Mouse (Mus musculus) embryonic facial prominence, embryonic 14.5 days (tissue): ENCODE results near the gene Skap2. TPM values are rescaled to one million over a fixed set of nuclear protein-coding genes. Genes with fewer than 3 reads are reported as not detected.

ENCODE experiments used
- ATAC-seq: fragments of 200-750 bp; cut with Nextera tagmentation; 2 replicates; pipeline ENCODE4 v1.8.0; 2017; ENCODE audit warnings: low read depth, moderate number of reproducible peaks, moderate TSS enrichment
- DNase-seq: peaks from one replicate; pipeline ENCODE4 v3.0.0-alpha.2; 2015; ENCODE audit warnings: low spot score
- H3K27ac ChIP-seq: fragments of 300-500 bp; sonication (generic); replicated peaks from 2 replicates; pipeline ENCODE4 v1.5.1; 2014; ENCODE audit warnings: low read depth, mild to moderate bottlenecking, low read length, moderate library complexity
- H3K27me3 ChIP-seq: fragments of 300-500 bp; sonication (generic); replicated peaks from 2 replicates; pipeline ENCODE4 v1.6.1; 2014; ENCODE audit warnings: low read length; ENCODE audit not compliant: control insufficient read depth, insufficient read depth
- H3K36me3 ChIP-seq: fragments of 300-500 bp; sonication (generic); 2 replicates; pipeline ENCODE4 v1.6.1; 2014; ENCODE audit warnings: low read length, mixed read lengths; ENCODE audit not compliant: control insufficient read depth, insufficient read depth
- H3K4me1 ChIP-seq: fragments of 300-500 bp; sonication (generic); 2 replicates; pipeline ENCODE4 v1.6.1; 2014; ENCODE audit warnings: antibody characterized with exemption, low read length; ENCODE audit not compliant: control insufficient read depth, insufficient read depth
- H3K4me2 ChIP-seq: fragments of 300-500 bp; sonication (generic); 2 replicates; pipeline ENCODE4 v1.6.1; 2014; ENCODE audit warnings: low read depth, mild to moderate bottlenecking, low read length, moderate library complexity, mixed read lengths
- H3K4me3 ChIP-seq: fragments of 300-500 bp; sonication (generic); 2 replicates; pipeline ENCODE4 v1.5.1; 2014; ENCODE audit warnings: low read depth, mild to moderate bottlenecking, low read length
- H3K9ac ChIP-seq: fragments of 300-500 bp; sonication (generic); 2 replicates; pipeline ENCODE4 v1.6.1; 2014; ENCODE audit warnings: low read depth, mild to moderate bottlenecking, low read length, moderate library complexity, mixed read lengths
- H3K9me3 ChIP-seq: fragments of 300-500 bp; sonication (generic); 2 replicates; pipeline ENCODE4 v1.6.1; 2016; ENCODE audit warnings: low read length; ENCODE audit not compliant: control insufficient read depth
- WGBS: fragments of 180-500 bp; shearing (Covaris S2); extraction: QIAGEN DNeasy Blood & Tissue Kit; methylation state at CpG from one replicate; pipeline ENCODE4 v1.1.7; 2014; 5-methylcytosine and 5-hydroxymethylcytosine counted together
- polyA plus RNA-seq: library from polyadenylated mRNA; unstranded; fragments of >200 nt; fragmentation: Nextera tagmentation; extraction: Ambion mirVana; gene quantifications from 2 replicates; pipeline ENCODE4 v1.2.1, GENCODE M21; 2014

The Skap2 gene
- polyA plus RNA-seq, 1 experiment from 2014 or later = 18.9 TPM

DNA sequence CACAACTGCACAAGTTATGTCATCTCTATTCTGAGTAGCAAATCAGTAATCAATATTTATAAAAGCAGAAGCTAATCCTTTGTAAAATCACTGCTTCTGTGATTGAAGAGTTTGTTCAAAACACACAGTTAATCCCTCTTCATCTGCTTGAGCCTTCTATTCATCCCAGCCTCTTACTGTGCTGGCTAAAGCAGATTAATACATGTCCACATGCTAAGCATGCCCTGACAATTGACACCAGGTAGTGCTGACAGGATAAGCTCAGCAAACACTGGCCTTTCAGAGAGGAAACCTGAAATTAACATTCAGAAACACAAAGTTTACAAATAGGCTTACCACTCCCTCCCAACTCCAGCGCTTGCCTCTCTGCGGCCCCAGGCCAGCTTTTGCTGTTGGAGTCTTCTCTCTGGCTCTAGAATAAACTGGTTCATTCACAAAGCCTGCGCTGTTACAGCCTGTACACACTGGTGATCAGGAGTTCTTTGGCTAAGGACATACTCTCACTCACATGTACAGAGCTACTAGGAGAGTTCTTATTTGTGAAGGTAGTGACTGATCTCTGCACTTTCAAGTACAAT lies 79.2 kb downstream of the Skap2 start:
- peak; percentile 27 for DNase-seq
- 0 out of 2 replicates have a peak, but pooled peaks cover 3% of the 10 kb centered on the region for H3K27me3 ChIP-seq
- H3K4me2 ChIP-seq = no peak overlapping the region
- H3K4me3 ChIP-seq = no peak overlapping the region
- H3K4me1 ChIP-seq = no peaks in the 10 kb centered on the region
- H3K36me3 ChIP-seq = no peaks in the 10 kb centered on the region
- ATAC-seq = 0 out of 2 replicates have a peak, but pooled peaks have one; percentile 44
- no peaks in the 10 kb centered on the region for H3K9me3 ChIP-seq
- no peak overlapping the region for H3K27ac ChIP-seq
- H3K9ac ChIP-seq = no peak overlapping the region
- 26% methylated on average over 3 of the region's 3 CpGs for WGBS

- Histone ChIP-seq H3K9me3 (no peaks in the 10 kb centered on the region), H3K9ac (no peak overlapping the region), H3K27me3 (0 out of 2 replicates have a peak, but pooled peaks cover 3% of the 10 kb centered on the region), H3K4me1 (no peaks in the 10 kb centered on the region), H3K4me3 (no peak overlapping the region), H3K27ac (no peak overlapping the region), H3K36me3 (no peaks in the 10 kb centered on the region), H3K4me2 (no peak overlapping the region)
- 64% methylated on average over 3 of the region's 3 CpGs for WGBS
- no peak for DNase-seq
- ATAC-seq = no peak
Measured at GRCm38 (mm10) chr6:51927101-51927500, 85.2 kb downstream of the Skap2 start.

DNA sequence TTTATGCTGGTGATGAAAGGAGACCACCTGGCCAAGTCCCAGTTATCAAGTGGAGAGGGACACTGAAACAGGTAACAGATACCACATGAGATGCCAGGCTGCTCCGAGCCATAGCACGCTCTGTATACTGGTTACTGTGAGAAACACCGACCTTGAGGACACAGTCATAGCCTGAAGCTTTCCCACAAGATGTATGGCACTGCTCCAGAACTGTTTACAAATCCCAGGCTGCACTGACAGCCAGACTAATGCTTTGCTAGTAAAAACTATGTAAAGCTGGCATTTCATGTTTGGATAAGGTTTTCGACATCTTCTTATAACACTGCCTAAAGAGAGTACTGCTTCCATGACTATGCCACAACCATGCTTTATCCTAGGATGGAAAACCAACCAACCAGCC lies 90.5 kb downstream of the Skap2 start:
- H3K27ac ChIP-seq = no peak overlapping the region
- no peaks in the 10 kb centered on the region for H3K36me3 ChIP-seq
- H3K4me1 ChIP-seq = no peaks in the 10 kb centered on the region
- no peak overlapping the region for H3K4me3 ChIP-seq
- 71% methylated on average over 4 of the region's 4 CpGs for WGBS
- H3K4me2 ChIP-seq = no peak overlapping the region
- DNase-seq (no peak), ATAC-seq (no peak)
- H3K27me3 ChIP-seq = 0 out of 2 replicates have a peak, but pooled peaks cover 3% of the 10 kb centered on the region
- no peaks in the 10 kb centered on the region for H3K9me3 ChIP-seq
- H3K9ac ChIP-seq = no peak overlapping the region

DNA sequence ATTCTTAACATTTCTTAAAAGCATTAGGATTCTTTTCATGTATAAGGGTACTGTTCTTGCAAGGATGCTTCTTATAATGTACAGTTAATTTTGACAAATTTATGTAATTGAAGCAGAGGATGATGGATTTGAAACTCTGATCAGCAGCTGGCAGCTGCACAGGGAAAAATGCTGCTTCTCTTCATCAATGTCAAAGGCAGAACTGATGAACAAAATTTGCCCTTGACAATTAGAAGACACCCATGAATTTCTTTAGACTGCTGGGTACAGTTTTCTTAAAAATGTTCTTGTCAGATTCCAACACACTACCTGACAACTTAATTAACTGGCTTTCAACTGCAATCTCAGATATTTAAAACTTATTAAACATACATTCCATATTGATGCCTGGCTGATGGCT lies 103.9 kb downstream of the Skap2 start:
- Histone ChIP-seq H3K27ac (no peak overlapping the region), H3K4me2 (no peak overlapping the region), H3K9me3 (no peaks in the 10 kb centered on the region), H3K4me3 (no peak overlapping the region), H3K27me3 (no peaks in the 10 kb centered on the region), H3K9ac (no peak overlapping the region), H3K4me1 (peaks cover 15% of the 10 kb centered on the region), H3K36me3 (no peaks in the 10 kb centered on the region)
- ATAC-seq (no peak), DNase-seq (no peak)

GRCm38 (mm10) chr6:51905659-51906058 lies 106.7 kb downstream of the Skap2 start:
- Histone ChIP-seq H3K4me1 (peaks cover 15% of the 10 kb centered on the region), H3K36me3 (no peaks in the 10 kb centered on the region), H3K9ac (no peak overlapping the region), H3K4me2 (0 out of 2 replicates have a peak overlapping the region, but pooled peaks have one; percentile 3), H3K27ac (peak overlapping the region; percentile 49), H3K4me3 (no peak overlapping the region), H3K27me3 (no peaks in the 10 kb centered on the region), H3K9me3 (no peaks in the 10 kb centered on the region)
- DNase-seq = peak; percentile 92
- peak; percentile 76 for ATAC-seq
- WGBS = 9% methylated on average over 4 of the region's 4 CpGs

DNA sequence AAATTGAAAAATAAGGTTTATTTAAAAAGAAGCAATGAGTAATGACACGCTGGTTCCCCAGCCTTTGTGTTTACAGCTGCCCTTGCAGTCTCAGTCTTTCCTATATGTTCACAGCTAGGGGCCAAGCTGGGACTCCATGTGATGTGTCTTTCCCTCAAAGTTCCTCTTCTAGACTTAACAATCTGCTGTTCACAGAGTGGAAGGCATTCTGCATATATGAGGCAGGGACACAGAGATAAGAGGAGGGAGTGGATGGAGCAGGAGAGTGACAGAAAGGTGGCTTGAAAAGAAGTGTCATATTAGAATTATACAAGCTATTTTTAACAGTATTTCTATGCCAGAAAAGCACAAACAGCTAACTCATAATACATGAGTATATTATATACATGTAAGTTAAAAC lies 110.8 kb downstream of the Skap2 start:
- Histone ChIP-seq H3K9me3 (no peaks in the 10 kb centered on the region), H3K4me3 (no peak overlapping the region), H3K36me3 (no peaks in the 10 kb centered on the region), H3K27me3 (peaks cover 5% of the 10 kb centered on the region; the same call in 1 of the 2 replicates), H3K27ac (no peak overlapping the region), H3K4me1 (peaks cover 15% of the 10 kb centered on the region), H3K9ac (no peak overlapping the region), H3K4me2 (no peak overlapping the region)
- ATAC-seq (no peak), DNase-seq (no peak)
- 74% methylated on average over 1 of the region's 1 CpGs for WGBS

DNA sequence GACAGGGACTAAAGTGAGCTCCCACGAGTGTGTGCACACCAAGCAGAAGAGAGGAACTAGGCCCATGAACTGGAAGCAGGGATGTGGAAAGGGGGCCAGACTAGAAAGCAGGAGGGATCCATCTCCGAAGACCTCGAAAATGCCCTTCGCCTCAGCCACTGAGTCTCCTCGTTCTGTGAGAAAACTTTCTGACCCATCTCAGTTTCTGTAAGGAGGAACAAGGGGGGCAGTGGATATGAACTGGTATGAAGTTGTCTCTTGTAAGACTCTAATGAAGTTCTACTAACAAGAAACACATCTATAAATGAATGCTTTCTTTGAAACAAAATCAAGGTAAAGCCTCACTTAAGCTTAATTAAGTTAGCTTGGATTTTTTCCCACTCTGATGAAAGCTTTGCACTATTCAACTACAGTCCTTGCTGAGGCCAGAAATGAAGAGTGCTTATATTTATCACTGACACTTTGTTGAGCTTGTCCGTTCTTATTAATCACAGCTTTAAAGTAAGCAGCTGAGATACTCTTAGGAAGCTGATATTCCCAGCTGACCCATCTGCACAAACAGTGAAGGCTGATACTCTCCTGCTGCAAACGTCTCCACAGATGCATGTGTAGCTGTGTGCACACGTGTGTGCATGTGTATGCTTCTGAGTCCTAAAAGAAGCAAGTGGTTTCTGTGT lies 113.9 kb downstream of the Skap2 start:
- H3K36me3 ChIP-seq = no peaks in the 10 kb centered on the region
- no peak overlapping the region for H3K4me2 ChIP-seq
- 47% methylated on average over 8 of the region's 8 CpGs for WGBS
- H3K9ac ChIP-seq = no peak overlapping the region
- DNase-seq = peak; percentile 30
- no peak overlapping the region for H3K4me3 ChIP-seq
- peaks cover 5% of the 10 kb centered on the region; the same call in 1 of the 2 replicates for H3K27me3 ChIP-seq
- ATAC-seq = peak; percentile 22; the same call in 1 of the 2 replicates
- no peak overlapping the region for H3K27ac ChIP-seq
- H3K4me1 ChIP-seq = no peaks in the 10 kb centered on the region
- H3K9me3 ChIP-seq = no peaks in the 10 kb centered on the region

DNA sequence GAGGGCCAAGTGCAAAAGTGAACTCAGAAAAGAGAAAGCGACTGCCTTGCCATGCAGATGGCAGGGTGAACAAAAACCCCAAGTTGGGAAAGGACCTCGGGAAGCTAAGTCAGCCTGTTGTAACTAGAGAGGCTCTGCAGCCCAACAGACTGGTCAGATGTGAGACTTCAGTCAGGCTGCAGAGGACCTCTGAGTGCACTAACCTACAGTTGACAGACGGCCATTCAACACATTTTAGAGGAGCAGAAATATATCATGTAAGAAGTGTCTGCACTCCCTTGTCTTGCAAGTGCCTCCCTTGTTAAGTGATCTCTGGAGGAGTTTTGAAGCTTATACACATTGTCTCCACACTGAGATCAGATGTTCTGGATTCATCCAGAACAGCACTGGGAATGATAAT lies 116.6 kb downstream of the Skap2 start:
- no peak for DNase-seq
- Histone ChIP-seq H3K4me2 (no peak overlapping the region), H3K27ac (no peak overlapping the region), H3K36me3 (no peaks in the 10 kb centered on the region), H3K9ac (no peak overlapping the region), H3K4me3 (no peak overlapping the region), H3K4me1 (no peaks in the 10 kb centered on the region), H3K27me3 (peaks cover 5% of the 10 kb centered on the region; the same call in 1 of the 2 replicates), H3K9me3 (no peaks in the 10 kb centered on the region)
- 73% methylated on average over 3 of the region's 3 CpGs for WGBS
- ATAC-seq = no peak

DNA sequence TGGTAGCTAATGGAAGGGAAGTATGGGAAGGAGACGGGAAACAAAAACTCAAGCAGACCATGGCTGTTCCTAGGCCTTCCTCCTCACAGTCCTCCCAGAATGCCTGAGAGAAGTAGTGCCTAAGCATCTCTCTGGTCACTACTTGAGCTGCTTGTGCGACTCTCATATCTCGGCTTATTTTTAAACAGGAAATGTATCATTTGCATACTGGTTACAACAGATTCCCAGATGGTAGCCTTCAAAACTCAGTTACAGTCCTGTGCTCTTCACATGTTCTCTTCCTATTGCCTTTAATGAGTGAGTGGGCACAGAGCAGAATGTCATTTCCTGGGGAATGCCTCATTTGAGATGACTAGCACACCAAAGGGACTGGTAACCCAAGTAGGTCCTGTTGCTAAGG lies 117.6 kb downstream of the Skap2 start:
- Histone ChIP-seq H3K9me3 (no peaks in the 10 kb centered on the region), H3K9ac (no peak overlapping the region), H3K36me3 (no peaks in the 10 kb centered on the region), H3K4me3 (no peak overlapping the region), H3K27ac (no peak overlapping the region), H3K4me2 (no peak overlapping the region), H3K4me1 (peaks cover 5% of the 10 kb centered on the region; the same call in 1 of the 2 replicates), H3K27me3 (peaks cover 5% of the 10 kb centered on the region; the same call in 1 of the 2 replicates)
- ATAC-seq (no peak), DNase-seq (no peak)
- WGBS = 75% methylated on average over 3 of the region's 3 CpGs
